Mouse (Mus musculus): Measurements from ENCODE around the gene Klc1.

Klc1 gene

GRCm38 (mm10) chr12:111813766-111814617, 55.3 kb downstream of the Klc1 start, which contains the start of the genes Xrcc3 and Zfyve21:
Gene Xrcc3 (minus strand): TSS chr12:111813873.
Gene Zfyve21 (plus strand): TSS chr12:111814170.
- peak; percentile 95 for DNase-seq (ENCODE audit: low spot score)

- no peak for DNase-seq (ENCODE audit: low spot score)
These were observed 56.4 kb downstream of the Klc1 start for GRCm38 (mm10) chr12:111814769-111815762.

- no peak for DNase-seq (ENCODE audit: low spot score)
These were observed 57.9 kb downstream of the Klc1 start for GRCm38 (mm10) chr12:111816528-111816927.

- DNase-seq (ENCODE audit: low spot score): no peak
These were observed 58.3 kb downstream of the Klc1 start for GRCm38 (mm10) chr12:111816967-111817366.

- DNase-seq (ENCODE audit: low spot score): no peak
These were observed 59.3 kb downstream of the Klc1 start for GRCm38 (mm10) chr12:111817991-111818390.

GRCm38 (mm10) chr12:111819936-111820335, 61.3 kb downstream of the Klc1 start:
- DNase-seq (ENCODE audit: low spot score): no peak

GRCm38 (mm10) chr12:111820708-111821107, 62.1 kb downstream of the Klc1 start:
- DNase-seq (ENCODE audit: low spot score): no peak

- DNase-seq (ENCODE audit: low spot score): no peak
These were observed 63.3 kb downstream of the Klc1 start for GRCm38 (mm10) chr12:111821931-111822330.

GRCm38 (mm10) chr12:111827556-111827955, 68.9 kb downstream of the Klc1 start:
- DNase-seq (ENCODE audit: low spot score): no peak

- DNase-seq (ENCODE audit: low spot score): no peak
These were observed 70.8 kb downstream of the Klc1 start for GRCm38 (mm10) chr12:111829447-111829846.

- DNase-seq (ENCODE audit: low spot score): no peak
These were observed 71.3 kb downstream of the Klc1 start for GRCm38 (mm10) chr12:111829954-111830353.

GRCm38 (mm10) chr12:111830375-111830774, 71.7 kb downstream of the Klc1 start:
- DNase-seq (ENCODE audit: low spot score): no peak

GRCm38 (mm10) chr12:111832643-111833042, 74.0 kb downstream of the Klc1 start:
- DNase-seq (ENCODE audit: low spot score): no peak

- DNase-seq (ENCODE audit: low spot score): no peak
These were observed 74.8 kb downstream of the Klc1 start for GRCm38 (mm10) chr12:111833457-111833856.

GRCm38 (mm10) chr12:111842565-111843433, 84.2 kb downstream of the Klc1 start:
- no peak for DNase-seq (ENCODE audit: low spot score)

- DNase-seq (ENCODE audit: low spot score): no peak
These were observed 84.8 kb downstream of the Klc1 start for GRCm38 (mm10) chr12:111843470-111843869.

- no peak for DNase-seq (ENCODE audit: low spot score)
These were observed 87.3 kb downstream of the Klc1 start for GRCm38 (mm10) chr12:111845953-111846352.

- no peak for DNase-seq (ENCODE audit: low spot score)
These were observed 88.2 kb downstream of the Klc1 start for GRCm38 (mm10) chr12:111846815-111847214.

GRCm38 (mm10) chr12:111848300-111848798, 89.7 kb downstream of the Klc1 start:
- DNase-seq (ENCODE audit: low spot score): no peak

- DNase-seq (ENCODE audit: low spot score): no peak
These were observed 92.6 kb downstream of the Klc1 start for GRCm38 (mm10) chr12:111851235-111851634.

GRCm38 (mm10) chr12:111851745-111852144, 93.1 kb downstream of the Klc1 start:
- no peak for DNase-seq (ENCODE audit: low spot score)

All from layer of hippocampus, adult 9-10 months (tissue).